Mouse (Mus musculus) G1E (cell line): ENCODE measurements around the gene Fbxo28. TPM values are rescaled to one million over a fixed set of nuclear protein-coding genes. Genes with fewer than 3 reads are reported as not detected.

Experiments used
- ATAC-seq: 2 replicates; pipeline ENCODE4 v1.8.0; 2016; ENCODE audit warnings: mild to moderate bottlenecking; ENCODE audit not compliant: insufficient number of reproducible peaks, poor library complexity, low FRiP score, severe bottlenecking; ENCODE audit errors: extremely low read depth
- DNase-seq: peaks from one replicate; pipeline ENCODE4 v3.0.0; 2012; ENCODE audit warnings: low spot score
- H3K27me3 ChIP-seq: 2 replicates; pipeline ENCODE4 v1.6.1; 2012; ENCODE audit warnings: mild to moderate bottlenecking, low read length, inconsistent platforms; ENCODE audit not compliant: insufficient read depth
- H3K36me3 ChIP-seq: replicated peaks from 2 replicates; pipeline ENCODE3; 2012; ENCODE audit warnings: mild to moderate bottlenecking, inconsistent platforms
- H3K4me1 ChIP-seq: 2 replicates; pipeline ENCODE4 v1.6.1; 2012; ENCODE audit warnings: low read depth, low read length, inconsistent platforms, mixed read lengths; ENCODE audit not compliant: insufficient read depth
- H3K4me3 ChIP-seq: 2 replicates; pipeline ENCODE4 v1.5.1; 2012; ENCODE audit warnings: low read depth, mild to moderate bottlenecking, inconsistent platforms, low read length, moderate library complexity, mixed read lengths
- H3K9me3 ChIP-seq: replicated peaks from 2 replicates; pipeline ENCODE4 v1.6.1; 2012; ENCODE audit warnings: inconsistent platforms
- CTCF ChIP-seq: IDR thresholded peaks from 2 replicates; pipeline ENCODE4 v1.5.1; 2012; ENCODE audit warnings: low read depth, low read length, inconsistent platforms, mixed read lengths
- GATA1 ChIP-seq: IDR thresholded peaks from 2 replicates; pipeline ENCODE4 v1.6.1; 2012; ENCODE audit warnings: borderline replicate concordance, low read length, inconsistent platforms, mixed read lengths
- GATA2 ChIP-seq: IDR thresholded peaks from 2 replicates; pipeline ENCODE4 v1.6.1; 2012; ENCODE audit warnings: low read depth, low read length, inconsistent platforms, borderline replicate concordance
- POLR2AphosphoS5 ChIP-seq: IDR thresholded peaks from 2 replicates; pipeline ENCODE4 v1.6.1; 2012; ENCODE audit warnings: low read depth, low read length, inconsistent platforms; ENCODE audit not compliant: insufficient replicate concordance
- TAL1 ChIP-seq: conservative IDR thresholded peaks from 2 replicates; pipeline ENCODE4 v1.6.1; 2012; ENCODE audit warnings: low read depth, low read length, inconsistent platforms, mixed read lengths
- polyA plus RNA-seq: library from polyadenylated mRNA; stranded (reverse); fragments of >175 nt; gene quantifications from 2 replicates; pipeline ENCODE4 v1.2.3, GENCODE M21; 2012
- total RNA-seq, 2 experiments: library from RNA; stranded (forward) in 1 of 2; stranded (reverse) in 1 of 2; fragments of 200-1000 nt in 1 of 2; fragments of >200 nt in 1 of 2; fragmentation: Nextera tagmentation in 1 of 2; gene quantifications; 2 replicates each; pipeline ENCODE4 v1.2.3; 2014 to 2017

Fbxo28 gene
- total and polyA plus RNA-seq, 3 experiments: 23.9 to 27.5 (median 26.5) TPM

- H3K9me3 ChIP-seq: no peaks in the 10 kb centered on the region
- H3K4me3 ChIP-seq: no peak overlapping the region
- ATAC-seq (no peak), DNase-seq (no peak)
- H3K27me3 ChIP-seq: no peaks in the 10 kb centered on the region
- peaks cover 70% of the 10 kb centered on the region for H3K36me3 ChIP-seq
- peaks cover 14% of the 10 kb centered on the region for H3K4me1 ChIP-seq
- no peak for TF ChIP-seq TAL1
Observed at GRCm38 (mm10) chr1:182333766-182334437, 7.5 kb downstream of the Fbxo28 start.

GRCm38 (mm10) chr1:182332090-182333034, 9.1 kb downstream of the Fbxo28 start:
- DNase-seq (no peak), ATAC-seq (no peak)
- Histone ChIP-seq H3K36me3 (peaks cover 76% of the 10 kb centered on the region), H3K9me3 (no peaks in the 10 kb centered on the region), H3K4me1 (peaks cover 8% of the 10 kb centered on the region; the same call in 1 of the 2 replicates), H3K4me3 (no peak overlapping the region), H3K27me3 (no peaks in the 10 kb centered on the region)
- TF ChIP-seq CTCF: no peak
- no peak for TF ChIP-seq GATA2
- TF ChIP-seq TAL1: no peak
- no peak for TF ChIP-seq GATA1
- no peak for TF ChIP-seq POLR2AphosphoS5

DNA sequence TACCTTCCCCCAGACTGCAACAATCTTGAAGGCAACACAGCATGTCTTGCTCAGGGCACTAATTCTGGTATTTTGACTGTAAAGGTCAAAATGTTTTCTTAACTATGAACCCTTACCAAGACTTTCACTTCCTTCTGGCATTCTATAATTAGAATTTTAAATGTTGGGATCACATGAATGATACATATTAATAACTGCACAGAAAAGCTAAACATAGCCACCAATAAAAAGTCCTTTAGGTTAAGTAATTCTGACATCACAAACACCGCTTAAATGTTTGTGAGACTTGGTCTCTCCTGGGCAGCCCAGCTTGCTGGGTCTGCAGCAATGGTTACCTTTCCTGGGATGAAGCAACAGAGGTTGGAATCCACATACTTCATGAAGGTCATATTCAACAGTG, 15.5 kb downstream of the Fbxo28 start:
- DNase-seq (no peak), ATAC-seq (no peak)
- Histone ChIP-seq H3K36me3 (peaks cover 90% of the 10 kb centered on the region), H3K9me3 (no peaks in the 10 kb centered on the region), H3K4me3 (no peak overlapping the region), H3K27me3 (no peaks in the 10 kb centered on the region), H3K4me1 (no peaks in the 10 kb centered on the region)
- TF ChIP-seq GATA1 (no peak), CTCF (no peak), GATA2 (no peak), TAL1 (no peak), POLR2AphosphoS5 (no peak)

DNA sequence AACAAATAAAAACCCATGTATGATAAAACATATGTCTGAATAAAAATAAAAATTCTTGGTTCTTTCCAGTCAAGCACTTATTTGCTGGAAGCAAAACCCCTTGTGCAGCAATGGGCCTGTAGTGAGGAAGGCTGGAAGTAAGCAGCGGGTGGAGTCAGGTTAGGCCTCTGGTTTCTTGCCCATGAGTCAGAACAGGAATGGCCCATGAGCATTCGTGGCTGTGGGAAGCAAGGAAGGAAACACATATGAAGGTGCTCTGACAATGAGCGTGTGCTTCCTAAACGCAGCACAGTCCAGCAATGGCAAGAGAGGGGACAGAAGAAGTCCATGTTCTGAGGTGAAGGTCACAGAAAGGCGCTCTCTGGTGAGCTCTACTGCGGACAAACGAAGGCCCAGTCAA, 16.9 kb downstream of the Fbxo28 start:
- ATAC-seq (no peak), DNase-seq (no peak)
- no peaks in the 10 kb centered on the region for H3K27me3 ChIP-seq
- no peaks in the 10 kb centered on the region for H3K9me3 ChIP-seq
- H3K4me1 ChIP-seq: no peaks in the 10 kb centered on the region
- peaks cover 94% of the 10 kb centered on the region for H3K36me3 ChIP-seq
- TF ChIP-seq GATA2 (no peak), CTCF (no peak), GATA1 (no peak), POLR2AphosphoS5 (no peak), TAL1 (no peak)
- H3K4me3 ChIP-seq: no peak overlapping the region

DNA sequence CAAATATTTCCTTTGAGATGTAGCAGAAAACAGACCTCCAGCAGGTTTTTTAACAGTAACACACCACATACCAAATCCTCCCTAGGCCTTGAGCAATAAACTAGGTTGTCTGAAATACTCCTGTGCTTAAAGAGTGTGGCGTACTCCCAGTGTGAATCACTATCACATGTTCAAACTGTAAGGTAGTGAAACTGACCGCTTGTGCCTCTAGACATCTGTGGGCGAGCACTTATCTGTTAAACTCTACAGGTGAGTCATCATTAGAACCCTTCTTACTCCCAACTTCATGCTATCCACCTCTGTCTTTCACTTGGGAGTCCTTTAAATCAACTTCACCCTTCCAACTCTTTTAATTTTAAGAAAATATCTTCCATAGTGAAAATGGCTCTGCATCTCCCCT, 18.3 kb downstream of the Fbxo28 start:
- H3K4me1 ChIP-seq: no peaks in the 10 kb centered on the region
- H3K9me3 ChIP-seq: no peaks in the 10 kb centered on the region
- TF ChIP-seq CTCF: no peak
- no peak for ATAC-seq
- peaks cover 97% of the 10 kb centered on the region for H3K36me3 ChIP-seq
- no peaks in the 10 kb centered on the region for H3K27me3 ChIP-seq
- H3K4me3 ChIP-seq: no peak overlapping the region
- no peak for DNase-seq

- Histone ChIP-seq H3K36me3 (peaks cover 83% of the 10 kb centered on the region), H3K4me1 (no peaks in the 10 kb centered on the region)
Observed at GRCm38 (mm10) chr1:182314201-182314600, 27.2 kb downstream of the Fbxo28 start.

More at GRCm38 (mm10) chr1:182314201-182314600, 27.2 kb downstream of the Fbxo28 start:
- Histone ChIP-seq H3K4me3 (no peak overlapping the region), H3K27me3 (no peaks in the 10 kb centered on the region), H3K9me3 (peaks cover 3% of the 10 kb centered on the region; the same call in 1 of the 2 replicates)
- ATAC-seq (no peak), DNase-seq (no peak)
- TF ChIP-seq TAL1: no peak
- no peak for TF ChIP-seq GATA1
- TF ChIP-seq POLR2AphosphoS5: no peak
- TF ChIP-seq CTCF: no peak
- TF ChIP-seq GATA2: no peak
